Mouse (Mus musculus): ENCODE data around the gene Rbmxl1.
"Not testable (repeated sequence)": the region's sequence is repeated elsewhere in the genome, so short reads cannot be mapped to it uniquely, and the experiment has no call there.

The Rbmxl1 gene

DNA sequence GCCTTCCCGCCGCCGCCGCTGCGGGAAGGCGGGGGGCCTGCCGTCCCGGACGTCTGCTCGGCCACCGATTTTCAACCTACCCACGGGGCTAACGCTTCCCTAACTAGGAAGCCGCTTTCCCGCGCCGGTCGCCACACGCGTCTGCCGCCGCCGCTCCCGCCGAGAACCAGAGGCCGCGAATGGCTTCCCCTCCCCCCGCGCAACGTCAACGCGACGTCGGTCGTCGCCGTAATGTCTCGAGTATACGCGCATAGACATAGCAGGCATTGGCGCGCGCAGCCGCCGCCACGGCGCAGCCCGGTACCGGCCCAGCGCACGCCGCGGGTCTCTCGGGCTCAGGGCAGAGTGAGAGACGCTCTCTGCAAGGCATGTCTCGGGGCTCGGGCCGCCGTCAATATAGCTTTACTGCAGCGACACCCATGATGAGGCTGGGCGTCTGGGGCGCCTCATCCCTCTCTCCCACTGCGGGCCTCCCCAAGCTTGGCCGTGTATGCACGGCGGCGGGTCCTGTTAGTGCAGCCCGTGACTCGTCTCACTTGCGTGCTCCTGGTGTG is at the start of gene Rbmxl1:
TSS of gene Rbmxl1 (minus strand) at position 180 of the 554 bp plus-strand sequence.
- peak; percentile 91 to 97 for DNase-seq (ENCODE audit: low spot score in 2 of 2)

DNA sequence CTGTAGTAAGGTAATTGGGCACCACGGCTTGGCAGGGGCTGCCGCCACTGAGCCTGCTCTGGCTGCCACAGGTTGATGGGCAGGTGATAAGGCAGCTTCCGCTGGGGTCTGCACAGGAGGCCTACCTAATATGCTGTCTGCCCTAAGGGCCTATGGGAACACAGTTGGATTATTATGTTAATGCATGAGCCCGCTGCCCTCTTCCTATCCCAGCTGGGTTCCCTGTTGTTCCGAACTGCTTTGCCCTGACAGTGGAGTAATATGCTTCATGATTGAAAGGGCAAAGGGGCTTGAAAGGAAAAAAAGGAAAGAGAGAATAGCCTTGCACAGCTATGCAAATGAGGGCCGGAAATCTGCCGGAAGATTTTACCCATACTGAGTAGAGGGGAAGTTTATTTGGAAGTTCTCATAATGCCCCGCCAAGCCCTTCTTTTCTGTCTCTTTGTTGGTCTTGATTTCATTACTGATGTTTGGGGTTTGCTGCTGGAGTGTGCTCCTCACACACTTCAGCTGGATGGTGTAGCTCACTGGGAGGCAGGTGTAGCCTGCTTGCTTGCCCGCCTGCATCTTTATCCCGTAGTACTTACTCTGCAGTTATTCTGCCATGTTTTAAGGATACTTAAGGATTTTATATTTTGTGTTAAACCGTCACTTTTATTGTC is 48.2 kb upstream of the Rbmxl1 start:
- no peak for DNase-seq (ENCODE audit: low spot score in 2 of 2)

DNA sequence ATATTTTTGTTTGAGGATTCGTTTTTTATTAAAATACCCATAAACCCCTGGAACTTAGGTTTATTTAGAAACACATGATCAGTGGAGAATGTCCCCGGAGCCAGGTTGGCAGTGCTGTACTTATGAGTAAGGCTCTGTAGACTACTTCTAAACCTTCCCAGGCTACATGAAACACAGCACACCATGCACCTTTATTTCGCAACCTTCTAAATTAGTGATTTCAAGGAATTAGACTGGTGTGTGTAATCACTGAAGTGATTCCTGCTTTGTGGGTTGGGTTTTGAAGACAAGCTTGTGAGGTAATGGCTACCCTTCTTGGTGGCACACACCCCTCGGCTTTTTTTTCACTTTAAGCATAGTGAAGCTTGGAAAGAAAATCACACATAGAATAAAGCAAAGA is 47.1 kb upstream of the Rbmxl1 start:
- DNase-seq (ENCODE audit: low spot score in 2 of 2) = no peak

DNA sequence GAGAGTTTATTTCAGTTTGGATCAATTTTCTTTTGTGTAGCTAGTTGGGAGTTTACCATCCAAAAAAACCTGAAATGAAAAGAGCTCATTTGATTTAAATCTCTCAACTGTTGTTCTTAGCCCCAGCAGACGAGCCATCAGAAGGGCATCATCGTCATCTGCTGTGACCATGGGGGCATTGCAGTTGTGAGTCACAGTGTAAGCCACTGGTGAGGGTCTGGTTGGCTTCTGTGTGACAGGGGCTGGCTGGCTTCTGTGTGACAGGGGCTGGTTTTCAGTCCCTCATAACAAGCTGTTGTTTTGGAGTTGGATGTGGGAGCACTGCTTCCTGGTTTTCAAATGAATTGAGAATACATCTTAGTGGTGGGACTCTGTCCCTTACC is 42.0 kb upstream of the Rbmxl1 start:
- no peak for DNase-seq (ENCODE audit: low spot score in 2 of 2)

DNA sequence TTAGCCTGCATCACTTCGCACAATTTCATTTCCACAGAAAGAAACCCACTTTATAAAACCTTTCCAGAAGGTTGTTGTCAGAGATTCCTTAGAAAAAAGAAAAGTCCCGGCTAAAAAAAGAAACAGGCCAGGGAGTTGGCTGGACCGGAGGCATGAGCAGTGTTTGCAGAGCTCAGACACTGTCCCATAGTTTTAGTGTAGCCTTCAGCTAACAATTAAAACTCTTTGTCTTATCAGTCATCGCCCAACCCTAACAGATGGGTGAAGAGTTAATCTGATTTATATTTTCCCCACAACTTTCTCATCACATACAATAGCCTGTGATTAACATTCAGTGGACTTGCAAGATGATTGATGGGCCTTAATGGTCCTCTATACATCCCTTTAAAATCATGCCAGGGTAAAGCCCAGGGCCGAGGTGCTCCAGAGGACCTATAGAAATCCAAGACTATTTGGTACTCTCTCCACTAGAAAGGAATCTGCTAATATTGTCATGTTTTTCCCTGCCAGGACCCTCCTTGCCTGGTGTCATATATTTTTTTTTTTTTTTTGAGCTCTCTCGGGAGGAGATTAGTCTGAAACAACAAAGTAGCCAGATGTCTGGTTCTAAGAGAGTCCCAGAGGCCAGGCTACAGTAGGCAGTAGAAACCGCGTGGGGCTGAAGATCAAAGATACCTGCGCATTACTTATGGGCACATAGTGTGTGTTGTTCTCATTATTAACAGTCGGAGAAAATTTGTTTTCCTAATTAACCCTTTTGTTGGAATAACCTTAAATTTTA is 41.5 kb upstream of the Rbmxl1 start:
- no peak for DNase-seq (ENCODE audit: low spot score in 2 of 2)

DNA sequence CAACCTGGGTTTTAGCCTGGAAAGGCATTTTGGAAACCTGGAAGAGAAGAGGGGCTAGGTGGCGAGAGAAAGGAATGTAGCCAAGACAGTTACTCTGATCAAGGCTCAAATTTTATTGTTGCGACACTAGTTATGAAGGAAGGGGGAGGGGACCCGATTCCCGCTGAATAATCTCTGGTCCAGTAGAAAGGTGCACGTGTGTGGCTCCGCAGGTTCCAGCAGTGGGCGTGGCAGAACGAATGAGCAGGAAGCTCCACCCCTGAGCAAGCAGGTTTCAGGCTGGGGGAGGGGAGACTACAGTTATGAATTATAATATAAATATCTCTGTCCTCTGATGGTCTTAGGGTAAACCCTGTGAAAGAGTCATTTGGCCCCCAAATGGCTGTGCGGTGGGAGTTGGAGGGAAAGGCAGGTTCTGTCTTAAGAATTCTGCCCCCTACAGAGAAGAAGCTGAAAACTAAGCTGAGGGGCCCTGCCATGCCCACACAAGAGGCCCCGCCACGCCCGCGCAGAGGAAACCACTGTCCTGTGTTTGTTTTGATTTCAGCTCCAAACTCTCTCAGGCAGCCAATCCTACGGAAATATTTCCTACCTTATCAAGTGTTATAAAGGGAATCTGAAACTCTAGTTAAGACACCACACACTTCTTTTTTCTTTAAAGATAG is 36.6 kb upstream of the Rbmxl1 start:
- DNase-seq (ENCODE audit: low spot score in 2 of 2) = not testable (repeated sequence)

DNA sequence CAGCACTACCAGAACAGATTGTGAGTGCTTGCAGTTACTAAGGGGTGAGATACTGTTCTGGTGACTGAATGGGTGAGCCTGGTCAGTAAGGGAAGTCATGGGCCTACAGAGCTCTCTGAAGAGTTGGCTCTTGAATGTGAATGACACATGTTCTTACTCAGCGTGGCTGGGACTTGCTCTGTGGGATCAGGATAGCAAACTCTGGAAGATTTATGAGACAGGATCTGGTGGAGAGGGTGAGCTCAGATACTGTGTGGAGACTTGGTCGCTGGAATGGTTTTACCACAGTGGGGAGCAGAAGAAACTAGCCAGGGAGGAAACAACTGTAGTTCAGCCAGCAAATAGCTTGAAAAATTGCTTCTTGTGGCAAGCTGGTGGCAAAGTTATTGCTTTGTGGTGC is 35.8 kb upstream of the Rbmxl1 start:
- no peak for DNase-seq (ENCODE audit: low spot score in 2 of 2)

DNA sequence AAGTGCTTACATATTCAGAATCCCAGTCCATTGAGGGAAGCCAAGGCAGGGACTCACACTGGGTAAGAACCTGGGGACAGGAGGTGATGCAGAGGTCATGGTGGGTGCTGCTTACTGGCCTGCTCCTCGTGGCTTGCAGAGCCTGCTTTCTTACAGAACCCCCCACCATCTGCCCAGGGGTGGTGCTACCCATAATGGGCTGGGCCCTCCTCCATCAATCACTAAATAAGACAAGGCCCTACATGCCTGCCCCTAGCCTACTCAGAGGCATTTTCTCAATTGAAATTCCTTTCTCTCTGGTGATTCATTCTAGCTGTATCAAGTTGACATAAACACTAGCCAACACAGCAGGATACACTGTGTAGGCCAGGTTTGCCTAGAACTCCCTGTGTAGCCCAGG is 34.9 kb upstream of the Rbmxl1 start:
- no peak for DNase-seq (ENCODE audit: low spot score in 2 of 2)

DNA sequence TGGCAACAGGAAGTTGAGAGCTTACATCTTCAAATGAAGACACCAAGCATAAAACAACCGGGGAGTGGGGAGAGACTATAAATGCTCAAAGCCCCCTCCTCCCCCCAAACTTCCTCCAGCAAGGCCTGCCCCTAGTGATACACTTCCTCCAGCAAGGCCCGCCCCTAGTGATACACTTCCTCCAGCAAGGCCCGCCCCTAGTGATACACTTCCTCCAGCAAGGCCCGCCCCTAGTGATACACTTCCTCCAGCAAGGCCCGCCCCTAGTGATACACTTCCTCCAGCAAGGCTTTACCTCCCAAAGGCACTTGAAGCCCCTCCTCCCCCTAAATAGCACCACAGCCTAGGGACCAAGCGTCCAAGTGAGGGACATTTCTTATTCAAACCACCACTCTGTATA is 34.0 kb upstream of the Rbmxl1 start:
- not testable (repeated sequence) for DNase-seq (ENCODE audit: low spot score in 2 of 2)

DNA sequence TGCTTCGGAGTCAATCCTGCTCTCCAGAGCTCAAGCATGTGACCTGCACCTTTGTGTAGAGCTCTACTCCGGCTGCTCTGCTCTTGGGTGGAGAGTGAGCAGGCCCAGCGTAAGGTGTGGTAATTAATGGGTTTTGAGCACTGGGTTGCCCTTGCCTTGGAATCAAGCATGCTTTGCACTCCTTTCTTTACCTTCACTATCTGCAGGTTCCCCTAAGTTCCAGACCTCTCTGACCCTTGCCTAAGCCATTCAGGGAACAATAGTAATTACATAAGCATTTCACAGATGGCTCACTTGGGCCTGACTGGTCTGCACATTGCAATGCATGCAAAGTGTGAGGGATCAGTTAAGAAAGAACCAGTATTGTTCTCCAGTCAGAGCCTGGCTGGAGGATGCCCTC is 29.1 kb upstream of the Rbmxl1 start:
- no peak for DNase-seq (ENCODE audit: low spot score in 2 of 2)

DNA sequence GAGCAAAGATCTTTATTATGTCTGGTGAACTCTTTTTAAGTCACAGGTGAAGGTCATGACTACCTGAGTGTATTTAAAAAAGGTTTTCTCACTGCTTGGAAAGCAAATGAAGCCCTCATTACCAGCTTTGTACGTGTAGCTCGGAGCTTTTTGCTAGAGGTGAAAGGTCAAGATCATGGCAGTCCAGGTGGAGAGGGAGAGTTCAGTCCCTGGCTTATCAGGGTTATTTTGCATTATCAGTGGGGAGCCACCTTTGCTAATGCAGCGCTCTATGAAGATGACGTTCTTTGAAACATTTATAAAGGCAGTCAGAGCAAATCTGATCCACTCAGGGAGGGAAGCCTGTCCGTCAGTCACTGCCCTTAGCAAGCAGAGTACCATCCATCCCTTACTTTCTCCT is 28.0 kb upstream of the Rbmxl1 start:
- DNase-seq (ENCODE audit: low spot score in 2 of 2) = no peak

DNA sequence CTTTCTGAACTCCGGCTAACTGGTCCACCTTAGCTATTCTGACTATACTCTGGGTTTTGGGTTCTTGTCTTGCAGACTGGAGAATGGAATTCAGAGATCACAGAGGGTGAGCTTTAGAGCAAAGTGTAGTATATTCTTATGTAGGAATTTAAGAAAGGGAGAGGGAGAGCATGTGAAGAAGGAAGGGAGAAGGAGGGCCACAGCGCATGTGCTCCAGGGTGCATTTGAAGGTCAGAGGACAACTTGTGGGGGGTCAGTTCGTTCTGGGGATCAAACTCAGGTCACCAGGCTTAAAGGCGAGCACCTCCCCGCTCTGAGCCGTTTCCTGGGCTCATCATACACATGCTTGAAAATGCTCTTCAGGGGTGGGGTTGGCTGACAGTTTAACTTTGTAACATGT is 25.3 kb upstream of the Rbmxl1 start:
- DNase-seq (ENCODE audit: low spot score in 2 of 2) = no peak

DNA sequence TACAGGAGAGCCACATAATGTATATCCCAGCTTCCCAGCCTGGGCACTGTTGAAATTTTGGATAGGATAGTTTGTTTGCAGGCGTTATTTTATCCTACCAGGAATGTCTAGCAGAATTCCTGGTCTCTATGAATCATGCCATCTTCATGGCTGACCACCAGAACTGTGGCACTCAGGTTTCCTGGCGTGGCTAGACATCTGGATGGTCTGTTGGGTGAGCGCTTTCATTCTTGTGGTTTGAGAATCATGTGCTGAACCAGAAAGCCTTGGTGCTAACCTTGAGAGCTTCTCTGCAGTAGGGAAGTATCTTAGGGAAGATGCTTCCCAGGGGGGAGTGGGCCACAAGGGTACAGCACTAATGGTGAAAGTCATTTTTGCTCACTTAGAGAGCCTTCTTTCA is 6.4 kb upstream of the Rbmxl1 start:
- no peak for DNase-seq (ENCODE audit: low spot score in 2 of 2)

DNA sequence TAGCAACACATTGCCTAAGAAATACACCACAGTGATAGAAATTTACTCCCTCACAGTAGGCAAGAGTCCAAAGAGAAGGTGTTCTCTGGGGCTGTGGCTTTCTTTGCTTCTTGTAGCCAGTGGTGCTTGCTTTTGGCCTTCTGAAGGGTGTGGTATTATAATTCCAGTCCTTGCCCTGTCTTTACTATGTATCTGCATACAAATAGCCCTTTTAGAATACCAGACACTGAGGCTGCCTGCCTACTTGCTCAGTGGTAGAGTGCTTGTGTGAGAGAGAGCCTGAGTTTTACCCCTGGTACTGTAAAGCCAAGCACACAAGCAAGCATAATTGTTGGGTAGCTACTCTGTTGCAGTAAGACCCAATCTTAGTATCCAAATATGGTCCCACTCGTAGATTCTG is 6.0 kb upstream of the Rbmxl1 start:
- no peak for DNase-seq (ENCODE audit: low spot score in 2 of 2)

DNA sequence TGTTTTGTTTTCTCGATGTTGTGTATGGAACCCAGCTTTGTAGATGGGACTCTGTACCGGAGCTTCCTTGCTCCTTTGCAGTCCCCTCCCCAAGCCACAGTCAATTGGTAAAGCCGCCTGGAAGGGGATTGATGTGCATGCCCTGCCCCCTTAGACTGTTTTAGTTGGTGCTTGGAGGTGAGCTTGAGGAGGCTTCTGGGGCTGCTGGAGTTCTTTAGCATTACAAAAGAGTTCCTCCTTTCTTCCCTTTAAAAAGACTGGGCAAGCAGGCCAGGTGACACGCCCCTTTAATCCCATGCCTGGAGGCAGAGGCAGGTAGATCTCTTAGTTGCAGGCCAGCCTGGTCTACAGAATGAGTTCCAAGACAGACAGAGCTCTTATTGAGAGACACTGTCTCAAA is 4.4 kb upstream of the Rbmxl1 start:
- DNase-seq (ENCODE audit: low spot score in 2 of 2) = no peak

DNA sequence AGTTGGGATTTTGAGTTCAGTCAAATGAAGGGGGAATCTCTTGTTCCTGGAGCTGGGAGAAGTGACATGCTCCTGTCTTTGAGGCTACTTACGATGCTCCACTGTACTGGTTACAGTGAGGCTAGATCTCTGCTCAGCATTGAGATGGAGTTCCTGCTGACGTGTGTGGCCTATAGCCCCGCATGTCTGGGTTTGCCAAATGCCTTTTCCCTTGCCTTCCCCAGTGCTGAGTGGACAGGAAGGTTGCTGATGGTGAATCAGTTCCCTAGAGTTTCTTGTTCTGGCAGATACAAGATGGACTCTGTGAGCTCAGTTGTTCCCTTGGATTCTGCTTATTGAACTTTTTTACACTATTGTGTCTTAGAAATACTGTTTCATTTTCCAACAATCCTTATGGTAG is 2.2 kb upstream of the Rbmxl1 start:
- no peak for DNase-seq (ENCODE audit: low spot score in 2 of 2)

DNA sequence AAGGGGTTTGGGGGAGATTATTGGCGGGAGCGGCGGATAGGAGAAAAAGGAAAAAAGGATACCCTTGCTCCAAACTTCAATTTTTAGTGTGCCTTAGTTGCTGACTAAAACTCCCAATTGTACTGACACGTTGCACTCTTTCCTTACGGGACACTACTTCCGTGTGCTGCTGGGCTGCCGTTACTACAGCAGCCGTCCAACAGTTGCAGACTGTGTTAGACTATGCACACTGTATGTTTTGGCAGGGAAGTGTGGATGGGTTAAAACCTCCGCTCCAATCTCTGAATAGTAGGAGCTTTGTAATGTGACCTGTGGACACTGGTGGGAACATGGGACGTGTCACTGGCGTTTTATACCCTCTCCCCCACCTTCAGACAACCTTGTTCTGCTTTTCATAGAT is 1.4 kb upstream of the Rbmxl1 start:
- DNase-seq (ENCODE audit: low spot score in 2 of 2) = no peak

DNA sequence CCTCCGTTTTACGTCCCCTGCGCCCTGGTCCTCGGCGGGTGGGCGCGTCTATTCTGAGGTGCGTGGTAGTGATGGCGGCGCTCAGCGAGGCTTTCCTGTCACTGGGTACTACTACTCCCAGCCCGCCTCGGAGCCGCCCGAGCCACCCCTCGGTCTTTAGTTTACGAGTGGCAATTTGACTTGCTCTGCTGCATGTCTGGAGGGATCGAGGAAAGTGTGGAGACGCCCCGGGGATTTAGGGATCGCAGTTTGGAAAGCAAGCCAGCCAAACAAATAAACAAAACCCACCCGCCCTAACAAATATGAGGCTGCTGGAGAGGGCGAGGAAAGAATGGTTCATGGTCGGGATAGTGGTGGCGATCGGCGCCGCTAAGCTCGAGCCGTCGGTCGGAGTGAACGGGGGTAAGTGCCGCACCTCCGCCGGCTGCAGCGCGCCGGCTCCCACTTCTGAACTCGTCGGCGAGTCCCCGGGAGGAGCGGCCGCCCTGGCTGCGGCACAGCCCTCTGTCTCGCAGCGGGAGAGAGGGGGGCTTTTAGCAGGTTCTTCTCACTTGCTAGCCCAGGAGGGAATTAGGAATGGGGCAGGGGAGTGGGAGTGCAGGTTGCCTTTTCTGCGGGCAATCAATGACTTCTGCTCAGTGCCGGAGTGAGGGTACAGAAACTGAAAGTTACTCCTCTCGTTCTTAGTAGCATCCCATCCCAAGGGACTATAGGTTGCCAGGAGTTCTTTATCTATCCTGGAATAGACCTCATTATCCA is 754 bp upstream of the Rbmxl1 start, which contains the start of gene Slc10a7:
TSS of gene Slc10a7 (plus strand) at position 74 of the 759 bp plus-strand sequence.
- DNase-seq (ENCODE audit: low spot score in 2 of 2) = peak; percentile 85 to 93

DNA sequence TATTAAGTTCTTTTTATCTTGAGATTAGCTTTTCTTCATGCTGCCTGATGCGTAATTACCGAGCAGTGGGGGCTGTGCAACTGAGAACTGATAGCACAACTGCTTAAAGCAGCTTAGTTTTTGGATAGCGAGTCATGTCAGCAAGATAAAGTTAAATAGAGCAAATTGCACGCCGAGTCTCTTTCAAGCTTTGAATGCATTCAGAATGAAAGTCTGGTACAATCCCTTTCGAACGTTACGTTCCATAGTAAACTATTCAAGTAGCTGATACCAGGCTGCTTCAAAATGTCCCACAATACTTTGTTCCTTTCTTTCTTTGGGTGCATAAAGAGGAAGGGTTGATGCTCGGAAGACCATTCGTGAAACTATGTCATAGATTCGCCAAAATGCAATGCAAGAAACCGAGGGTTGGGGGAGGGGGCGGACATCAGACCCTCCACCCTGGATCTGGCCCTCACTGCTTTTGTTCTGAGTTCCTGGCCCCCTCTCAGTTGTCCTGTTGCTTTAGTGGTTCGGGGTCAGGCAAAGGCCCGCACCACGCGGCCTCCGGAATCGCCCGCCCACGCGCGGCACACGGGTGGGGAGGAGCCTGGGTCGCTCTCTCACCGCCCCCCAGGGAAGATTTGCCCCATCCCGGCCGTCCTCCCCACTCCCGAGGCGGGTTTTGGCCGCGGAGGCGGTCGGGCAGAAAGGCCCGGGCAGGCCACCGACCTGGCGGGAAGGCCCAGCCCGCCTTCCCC is 549 bp downstream of the Rbmxl1 start:
- DNase-seq (ENCODE audit: low spot score in 2 of 2) = peak; percentile 54 to 81

DNA sequence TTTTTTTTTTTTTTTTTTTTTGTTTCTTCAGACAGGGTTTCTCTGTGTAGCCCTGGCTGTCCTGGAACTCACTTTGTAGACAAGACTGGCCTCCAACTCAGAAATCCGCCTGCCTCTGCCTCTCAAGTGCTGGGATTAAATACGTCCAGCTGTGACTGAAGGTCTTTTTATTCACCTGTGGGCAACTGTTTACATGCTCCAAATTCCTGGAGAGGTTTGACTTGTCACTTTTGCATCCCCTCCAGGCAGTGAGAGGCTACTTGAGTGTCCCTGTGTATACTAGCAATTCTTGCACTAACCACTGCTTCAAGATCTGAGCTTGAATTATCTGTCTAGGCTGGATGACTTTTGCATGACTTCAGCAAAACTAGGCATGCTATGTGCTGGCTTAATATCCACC is 6.0 kb downstream of the Rbmxl1 start:
- DNase-seq (ENCODE audit: low spot score in 2 of 2) = no peak

DNA sequence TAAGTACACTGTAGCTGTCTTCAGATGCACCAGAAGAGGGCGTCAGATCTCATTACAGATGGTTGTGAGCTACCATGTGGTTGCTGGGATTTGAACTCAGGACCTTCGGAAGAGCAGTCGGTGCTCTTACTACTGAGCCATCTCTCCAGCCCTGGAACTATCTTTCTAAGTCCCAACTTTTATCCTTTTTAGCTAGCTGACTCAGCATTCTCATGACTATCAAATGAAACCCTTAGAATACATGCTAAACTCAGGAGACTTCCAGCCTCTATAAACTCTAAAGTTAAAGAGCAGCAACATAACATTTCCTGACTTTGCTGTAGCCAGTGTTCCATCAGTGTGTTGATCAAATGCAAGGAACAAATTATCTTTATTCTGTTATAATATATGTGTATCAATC is 12.4 kb downstream of the Rbmxl1 start:
- not testable (repeated sequence) for DNase-seq (ENCODE audit: low spot score in 2 of 2)
